Mouse (Mus musculus) activated CD4-positive, CD25-positive, alpha-beta regulatory T cell, adult 4 months (primary cell): ENCODE measurements at regions not wholly inside any gene's neighbourhood (a gene's known extent, or its start where the extent isn't known, plus 50 kb on each side); places are given as distances from the start of the nearest gene placed in this dataset.

ENCODE experiments used
- ATAC-seq: one replicate; pipeline ENCODE4 v1.8.0; 2017

DNA sequence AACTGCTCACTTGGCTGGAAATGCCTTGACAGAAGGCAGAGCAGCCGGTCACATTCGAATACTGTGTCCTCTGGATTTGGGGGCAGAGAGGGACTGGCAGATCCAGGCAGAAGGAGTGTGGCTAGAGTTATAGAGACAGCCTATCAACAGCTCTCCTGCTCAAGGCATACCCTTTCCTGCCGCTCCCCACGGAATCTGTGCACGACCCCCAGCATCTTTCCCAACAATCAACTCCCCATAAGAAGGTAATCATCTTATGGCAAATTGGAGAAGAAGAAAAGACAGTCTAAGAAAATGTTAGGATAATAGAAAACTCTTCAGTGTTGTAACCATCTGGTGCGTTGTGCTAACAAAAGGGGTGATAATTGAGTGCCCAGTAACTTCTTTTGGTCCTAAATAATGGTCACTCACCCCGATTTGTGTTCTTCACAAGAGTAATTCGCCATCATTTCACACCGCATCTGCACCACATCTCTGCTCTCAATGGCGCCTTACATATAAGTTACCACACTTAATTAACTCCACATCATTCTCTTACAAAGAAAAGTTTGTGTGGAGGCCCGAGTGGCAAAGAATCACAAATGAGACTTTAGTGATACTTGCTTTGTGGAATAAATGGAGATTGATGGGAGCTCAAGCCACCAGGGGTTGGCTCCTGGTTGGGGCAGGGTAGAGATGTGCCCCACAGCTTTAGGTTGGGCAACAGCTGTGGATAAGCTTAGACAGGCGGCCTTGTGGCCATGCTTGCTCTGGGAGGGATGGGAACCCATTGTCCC, 551.2 kb upstream of the Btbd3 start:
- ATAC-seq, result no peak

DNA sequence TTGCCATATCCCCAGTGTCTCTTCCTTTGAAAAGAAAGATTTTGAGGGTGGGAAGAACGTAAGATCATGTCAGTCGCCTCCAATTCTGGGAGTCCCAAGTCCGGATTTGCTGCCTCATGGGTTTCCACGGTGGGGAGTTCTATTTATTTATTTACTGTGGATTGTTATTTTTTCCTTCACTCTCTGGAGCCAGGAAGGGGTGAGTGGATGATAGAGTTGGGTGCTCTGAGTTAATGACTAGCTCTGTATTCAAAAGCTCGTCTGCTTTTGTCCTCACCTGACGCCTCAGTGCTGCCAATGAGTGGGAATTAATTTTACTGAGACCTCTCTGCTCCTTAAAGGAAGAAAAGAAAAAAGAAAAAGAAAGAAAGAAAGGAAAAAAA, 551.8 kb upstream of the Btbd3 start:
- no peak for ATAC-seq

DNA sequence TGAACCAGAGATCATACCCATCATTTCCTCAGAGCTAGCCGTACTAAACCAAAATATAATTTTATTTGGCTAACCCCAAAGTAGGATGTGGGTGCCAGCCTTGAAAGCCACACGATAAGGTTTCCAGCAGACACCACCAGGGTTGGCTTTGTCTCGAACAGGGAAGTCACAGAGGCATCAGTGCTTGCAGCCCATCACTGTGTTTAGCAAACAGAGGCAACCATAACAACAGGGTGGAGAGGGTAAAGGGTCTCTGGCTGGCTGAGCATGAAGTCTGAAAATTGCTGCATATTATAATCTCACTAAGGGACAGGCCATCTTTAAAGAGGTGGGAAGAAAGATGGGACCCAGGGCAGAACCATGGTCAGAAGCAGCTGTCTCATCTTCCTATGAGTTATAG, 552.3 kb upstream of the Btbd3 start:
- no peak for ATAC-seq

DNA sequence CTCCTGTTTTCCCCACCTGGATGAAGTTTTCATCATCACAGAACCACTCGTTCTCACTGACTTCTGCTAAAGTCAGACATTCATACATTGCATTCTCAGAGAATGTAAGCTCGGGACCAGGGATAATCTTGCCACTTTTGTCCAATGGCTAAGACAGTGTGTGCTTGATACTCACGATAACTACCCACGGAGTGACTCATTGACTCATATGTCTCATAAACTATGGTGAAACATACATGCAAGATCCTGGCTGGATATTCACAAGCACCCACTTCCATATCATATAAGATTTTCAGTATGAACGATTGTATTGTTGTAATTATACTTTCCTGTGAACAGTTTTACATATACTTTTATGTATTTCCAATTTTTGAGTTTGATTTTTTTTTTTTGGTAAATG, 560.5 kb upstream of the Btbd3 start:
- no peak for ATAC-seq

DNA sequence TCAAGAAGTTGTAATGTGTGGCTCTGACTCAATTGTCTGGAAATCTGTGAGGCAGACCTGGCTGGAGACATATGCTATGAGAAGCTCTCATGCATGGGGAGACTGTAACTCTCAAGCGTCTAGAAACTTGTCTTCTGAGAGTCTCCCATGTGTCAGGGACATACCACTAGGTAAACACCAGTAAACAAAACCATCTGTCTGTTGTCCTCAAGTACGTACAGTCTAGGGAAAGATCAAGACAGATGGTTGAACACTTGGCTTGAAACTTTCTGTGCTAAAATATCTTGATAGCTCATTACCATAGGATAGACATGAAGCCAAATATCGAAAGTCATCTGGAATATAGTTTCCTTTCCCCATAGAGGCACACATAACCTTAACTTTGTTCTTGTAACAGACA, 562.3 kb upstream of the Btbd3 start:
- ATAC-seq, result no peak

DNA sequence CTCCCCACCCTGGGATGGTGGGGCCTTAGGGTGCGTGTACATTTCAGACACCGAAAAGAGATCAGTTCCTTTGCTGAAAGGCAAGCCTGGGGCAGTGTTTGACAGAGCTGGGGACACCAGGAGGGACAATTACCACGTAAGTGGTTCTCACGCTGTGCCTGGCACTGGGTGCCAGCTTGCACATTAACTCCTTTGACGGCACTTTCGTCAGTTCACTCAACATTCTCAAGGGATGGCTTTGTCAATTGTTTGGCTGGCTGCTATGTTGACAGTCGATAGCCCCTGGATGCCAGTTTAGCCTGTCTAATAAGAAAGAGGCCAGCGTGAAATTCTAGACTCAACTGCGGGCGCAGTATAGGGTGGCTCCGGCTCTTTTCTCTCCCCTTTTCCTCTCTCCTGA, 569.2 kb upstream of the Btbd3 start:
- no peak for ATAC-seq

DNA sequence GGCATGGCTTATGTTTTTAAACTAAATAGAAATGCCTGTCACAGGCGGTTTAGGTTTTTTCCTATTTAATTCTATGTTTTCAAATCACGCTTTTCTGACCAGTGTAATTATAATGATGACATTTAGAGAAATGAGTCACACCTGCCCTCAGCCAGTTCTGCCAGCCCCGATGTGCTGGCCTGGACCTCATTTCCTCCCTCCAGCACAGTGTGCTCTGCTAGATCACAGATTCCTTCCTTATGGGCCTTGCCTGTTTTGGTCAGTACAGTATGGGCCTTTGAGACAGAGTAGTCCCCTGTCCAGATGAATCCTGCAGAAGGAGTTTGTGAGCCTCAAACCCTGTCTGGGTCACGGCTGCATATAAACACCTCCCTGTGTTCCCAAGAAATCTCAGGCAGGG, 569.6 kb upstream of the Btbd3 start:
- no peak for ATAC-seq

DNA sequence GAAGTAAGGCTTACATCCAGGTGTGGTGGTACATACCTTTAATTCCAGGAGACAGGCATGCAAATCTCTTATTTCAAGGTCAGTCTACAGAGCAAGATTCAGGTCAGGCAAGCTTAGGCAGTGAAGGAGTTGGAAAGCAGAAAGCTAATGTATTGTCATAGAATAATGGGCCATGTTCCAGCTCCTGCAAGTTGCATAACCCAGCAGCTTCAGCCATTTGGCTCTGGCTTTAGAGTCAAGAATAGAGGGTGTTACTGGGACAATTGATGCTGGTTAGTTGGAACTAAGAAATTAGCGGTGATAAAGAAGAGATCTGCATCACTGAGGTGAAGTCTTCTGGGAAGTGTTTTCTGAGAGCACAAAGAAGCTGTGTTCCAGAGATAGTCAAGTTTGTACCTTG, 565.3 kb upstream of the Jag1 start:
- no peak for ATAC-seq

DNA sequence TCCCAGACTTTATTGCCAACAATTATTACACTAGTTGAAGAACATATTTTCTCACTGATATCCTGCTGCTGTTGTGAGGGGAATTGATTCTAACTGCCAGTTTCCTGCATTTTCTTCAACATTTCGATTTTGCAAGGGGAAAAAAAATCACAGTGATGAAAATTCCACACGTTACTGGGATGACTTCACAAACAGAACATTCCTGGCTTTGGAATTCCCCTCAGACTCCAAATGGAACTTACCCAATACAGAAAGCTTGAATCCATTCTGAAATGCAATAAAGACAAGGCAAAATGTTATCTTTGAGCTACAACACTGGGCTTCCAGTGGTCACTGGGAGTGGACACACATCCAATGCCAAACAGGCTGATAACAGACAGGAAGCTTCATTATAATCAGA, 546.7 kb upstream of the Jag1 start:
- ATAC-seq, result no peak

DNA sequence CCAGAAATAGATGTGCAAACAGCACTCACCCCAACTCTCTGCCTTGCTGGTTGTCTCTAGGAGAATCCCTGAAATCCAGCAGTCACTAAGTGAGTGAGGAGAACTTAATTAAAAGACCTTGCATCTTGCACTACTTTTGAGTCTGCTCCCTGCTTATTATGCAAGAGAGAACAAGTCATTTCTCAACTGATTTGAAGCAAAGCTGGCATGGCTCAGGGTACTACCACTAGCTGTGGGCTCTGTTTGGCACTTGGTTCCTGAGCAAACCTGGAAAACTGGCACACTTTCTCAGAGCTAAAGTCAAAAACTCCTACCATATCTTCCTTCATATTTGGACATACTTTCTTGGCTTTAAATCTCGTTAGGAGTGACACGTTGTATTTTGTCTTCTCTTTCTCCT, 545.8 kb upstream of the Jag1 start:
- no peak for ATAC-seq

DNA sequence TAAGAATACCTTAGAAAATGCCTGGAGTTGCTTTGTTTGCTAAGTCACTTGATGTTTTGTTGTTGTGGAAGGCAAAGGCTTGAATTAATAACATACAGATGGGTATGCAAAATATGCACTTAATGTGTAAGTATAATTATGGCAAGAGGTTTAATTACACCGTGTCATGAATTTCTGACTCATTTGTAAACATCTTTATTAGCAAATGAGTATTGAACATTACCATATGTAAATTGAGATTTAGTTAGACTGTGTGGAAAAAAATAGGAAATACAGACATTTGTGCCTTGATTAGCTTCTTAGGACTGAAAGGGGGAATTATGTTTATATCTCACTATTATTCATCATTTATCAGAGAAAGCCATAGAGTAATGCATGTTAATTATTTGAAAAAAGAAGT, 544.0 kb upstream of the Jag1 start:
- ATAC-seq, result no peak

DNA sequence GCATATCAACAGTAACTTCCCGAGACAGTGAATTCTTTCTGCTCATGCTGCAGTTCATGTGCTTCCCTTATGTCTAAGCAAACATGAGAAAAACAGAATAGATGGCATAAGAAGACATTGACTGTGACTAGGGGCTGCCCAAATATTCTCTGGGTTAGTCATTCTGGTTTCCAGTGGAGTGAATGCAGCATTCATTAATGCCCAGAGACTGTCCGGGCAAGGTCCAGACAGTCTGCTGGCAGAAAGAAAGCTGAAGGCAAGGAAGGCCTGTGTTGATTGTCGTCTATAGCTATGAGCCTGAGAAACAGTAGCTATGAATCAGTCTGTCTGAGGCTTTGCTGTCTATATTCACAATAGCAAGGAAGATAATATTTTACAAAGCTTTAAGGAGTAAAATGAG, 537.9 kb upstream of the Jag1 start:
- no peak for ATAC-seq

DNA sequence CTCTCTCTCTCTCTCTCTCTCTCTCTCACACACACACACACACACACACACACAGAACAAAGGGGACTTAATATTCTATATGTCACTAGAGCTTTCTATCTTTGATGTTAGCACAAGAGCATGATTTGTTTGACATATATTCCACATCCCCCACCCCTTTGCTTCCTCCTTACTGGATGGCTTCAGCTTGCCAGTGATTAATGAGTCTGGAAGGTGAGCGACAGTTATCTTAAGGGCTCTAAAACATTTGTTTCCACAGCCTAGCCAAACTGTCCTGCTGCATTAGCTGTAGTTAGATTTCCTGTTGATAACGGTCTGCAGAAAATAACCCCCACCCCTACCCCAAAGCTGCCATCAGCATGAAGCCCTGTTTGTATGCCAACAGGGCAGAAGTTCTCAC, 527.7 kb upstream of the Jag1 start:
- ATAC-seq, result no peak

DNA sequence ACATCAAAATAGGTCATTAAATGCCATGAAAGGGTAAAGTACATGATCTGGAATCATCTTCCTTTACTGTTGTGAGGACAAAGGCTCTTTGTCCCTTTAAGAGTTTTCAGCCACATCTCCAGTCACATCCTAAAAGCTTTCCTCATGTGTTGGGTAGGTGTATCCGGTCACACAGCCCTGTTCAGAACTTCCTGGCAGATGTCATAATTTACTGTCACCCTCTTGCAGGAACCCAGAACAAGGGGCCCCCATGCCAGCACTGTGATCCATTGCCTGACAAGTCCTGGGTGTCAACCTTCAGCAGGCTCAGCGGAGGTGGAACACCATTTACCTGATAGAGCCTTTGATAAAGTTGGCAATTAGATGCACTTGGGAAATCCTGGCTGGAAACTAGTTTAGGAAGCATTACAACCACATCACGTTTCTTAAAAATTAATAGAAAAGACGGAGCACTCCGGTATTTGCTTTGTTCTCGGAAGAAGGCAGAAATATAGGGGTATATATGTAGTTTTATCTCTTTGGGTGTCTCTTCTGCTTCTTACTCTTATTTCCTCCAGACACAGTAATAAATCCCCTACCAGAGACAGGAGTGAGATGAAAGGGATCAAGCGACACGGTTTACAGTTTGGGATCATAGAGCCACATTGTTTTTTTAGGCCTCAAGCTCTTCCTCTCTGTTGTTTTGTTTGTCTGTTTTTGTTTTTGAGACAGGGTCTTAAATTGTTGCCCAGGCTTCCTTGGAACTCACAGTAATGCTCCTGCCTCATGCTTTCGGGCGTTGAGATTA, 527.0 kb upstream of the Jag1 start:
- no peak for ATAC-seq

DNA sequence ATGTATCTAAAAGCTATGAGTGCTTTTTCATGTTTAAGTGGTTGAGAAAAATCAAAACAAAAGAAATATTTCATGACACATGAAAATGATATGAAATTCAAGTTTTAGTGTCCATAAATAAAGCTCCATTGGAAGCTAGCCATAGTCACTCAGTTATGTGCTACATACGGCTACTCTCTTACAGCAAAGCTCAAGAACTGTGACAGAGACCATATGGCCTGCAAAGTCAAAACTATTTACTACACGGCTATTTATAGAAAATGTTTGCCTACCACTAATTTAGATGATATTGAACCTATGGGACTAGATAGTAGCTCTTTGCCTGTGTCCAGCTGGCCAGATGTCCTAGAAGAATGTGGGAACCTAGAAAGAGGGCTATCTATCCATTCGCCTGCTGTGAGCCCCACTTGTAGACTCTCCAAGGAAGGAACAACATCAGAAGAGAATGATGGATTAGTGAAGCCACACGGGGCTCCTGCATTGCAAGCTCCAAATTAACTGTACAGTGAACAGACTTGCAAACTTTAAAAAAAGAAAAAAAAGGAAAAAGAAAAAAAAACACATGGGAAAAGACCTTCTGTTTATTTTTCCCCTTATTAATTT, 518.7 kb upstream of the Jag1 start:
- ATAC-seq, result no peak

DNA sequence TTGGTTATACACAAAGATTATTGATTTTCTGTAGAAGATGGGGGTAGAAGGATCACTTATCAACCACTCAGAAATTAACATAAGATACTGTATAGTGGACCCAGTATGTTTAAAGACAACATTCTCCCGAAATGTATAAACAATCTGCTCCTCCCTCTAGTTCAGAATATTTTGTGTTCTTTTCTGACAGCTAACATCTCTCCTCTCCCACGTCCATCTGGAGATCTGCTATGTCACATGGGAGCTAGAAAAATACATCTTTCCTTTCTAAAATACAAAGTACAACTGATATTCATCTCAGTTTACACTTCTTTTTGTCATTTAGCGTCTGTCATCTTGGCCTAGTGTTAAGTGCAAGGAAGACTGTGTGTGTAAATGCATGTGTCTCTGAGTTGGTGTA, 500.2 kb upstream of the Jag1 start:
- no peak for ATAC-seq

DNA sequence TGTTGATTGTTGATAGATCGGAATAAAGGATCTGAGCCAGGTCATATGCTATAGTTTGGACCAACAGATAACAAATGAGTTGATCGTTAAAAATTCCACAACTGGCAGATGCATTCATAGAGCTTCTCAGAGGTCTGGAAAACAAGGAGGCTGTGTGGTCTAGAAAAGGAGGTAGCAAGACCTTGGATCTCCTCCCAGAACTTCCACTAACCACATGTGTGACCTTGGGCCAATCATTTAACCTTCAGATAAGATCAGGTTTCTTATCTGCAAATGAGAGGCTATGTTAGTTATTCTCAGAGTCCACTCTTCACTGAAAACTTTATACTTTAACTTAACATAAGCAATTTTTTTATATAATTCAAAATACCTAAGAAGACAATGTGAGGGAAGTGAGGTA, 497.3 kb upstream of the Jag1 start:
- ATAC-seq, result no peak

DNA sequence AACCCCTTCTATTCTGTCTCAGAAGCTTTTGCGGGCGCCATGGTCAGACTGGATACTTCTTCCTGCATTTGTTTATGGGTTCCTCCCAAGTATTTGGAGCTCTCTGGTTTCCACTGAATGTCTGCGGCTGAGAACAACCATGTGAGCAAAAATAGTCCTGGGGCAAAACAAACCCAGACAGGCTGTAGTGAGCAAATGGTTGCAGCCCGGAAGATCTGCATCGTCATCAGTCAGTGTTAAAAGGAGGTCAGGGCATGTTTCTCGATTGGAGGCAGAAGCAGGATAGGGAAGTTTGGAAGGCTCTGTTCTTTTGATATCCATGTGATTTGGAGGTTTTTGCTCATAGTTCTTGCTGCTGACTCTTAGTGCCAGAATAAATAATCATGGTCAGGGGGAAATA, 492.1 kb upstream of the Jag1 start:
- ATAC-seq, result no peak

DNA sequence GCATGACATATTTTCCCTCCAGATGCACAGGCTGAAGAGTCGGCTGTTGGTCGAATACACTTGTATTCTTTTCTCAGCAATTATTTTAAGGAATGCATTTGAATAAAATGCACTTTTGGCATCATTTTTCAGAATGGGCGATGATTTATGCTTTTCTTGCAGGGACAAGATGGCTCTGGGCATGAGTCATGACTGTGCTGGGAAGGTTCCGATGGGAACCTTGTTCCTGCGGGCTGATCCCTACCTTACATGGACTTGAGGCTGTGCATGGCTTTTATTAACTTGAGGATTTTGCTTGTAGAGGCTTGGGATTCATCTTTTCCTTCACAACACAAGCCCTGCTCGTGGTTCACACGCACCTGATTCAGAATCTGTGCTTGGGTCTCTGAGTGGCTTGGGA, 481.7 kb upstream of the Jag1 start:
- ATAC-seq, result no peak

DNA sequence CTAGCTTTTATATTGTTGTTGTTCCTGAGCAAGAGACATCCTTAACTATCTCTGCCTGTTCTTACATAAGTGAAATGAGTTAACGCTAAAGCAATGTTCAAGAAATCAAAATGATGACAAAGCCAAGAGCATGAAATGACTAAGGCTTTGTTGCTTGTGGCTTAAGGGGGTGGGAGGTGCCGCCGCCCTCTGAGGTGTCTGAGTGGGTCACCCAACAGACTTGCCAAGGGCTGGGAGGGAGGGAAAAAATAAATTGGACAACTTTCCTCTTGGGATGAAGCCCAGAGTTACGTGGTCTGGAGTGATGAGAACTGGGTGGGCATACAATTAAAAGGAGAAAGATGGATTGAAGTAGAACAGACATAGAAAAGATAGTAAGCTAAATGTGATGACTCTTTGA, 478.1 kb upstream of the Jag1 start:
- ATAC-seq, result no peak

DNA sequence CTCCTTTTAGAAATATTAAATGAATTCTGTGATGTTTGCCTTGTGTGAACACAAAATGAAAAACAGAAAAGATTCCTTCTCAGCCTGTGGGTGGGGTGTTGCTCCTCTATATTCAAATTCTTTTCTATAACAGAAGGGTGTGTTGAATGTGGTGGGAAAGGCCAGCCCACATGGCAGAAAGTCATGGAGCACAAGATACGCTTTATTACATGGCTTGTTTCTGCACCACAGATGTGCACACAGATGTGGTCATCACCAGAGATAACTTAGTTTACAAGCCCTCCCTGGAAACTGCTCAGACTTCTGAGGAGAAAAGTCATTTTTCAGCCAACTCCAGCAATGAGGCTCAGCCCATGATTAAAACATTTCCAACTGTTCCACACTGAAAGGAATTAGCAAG, 475.1 kb upstream of the Jag1 start:
- no peak for ATAC-seq

DNA sequence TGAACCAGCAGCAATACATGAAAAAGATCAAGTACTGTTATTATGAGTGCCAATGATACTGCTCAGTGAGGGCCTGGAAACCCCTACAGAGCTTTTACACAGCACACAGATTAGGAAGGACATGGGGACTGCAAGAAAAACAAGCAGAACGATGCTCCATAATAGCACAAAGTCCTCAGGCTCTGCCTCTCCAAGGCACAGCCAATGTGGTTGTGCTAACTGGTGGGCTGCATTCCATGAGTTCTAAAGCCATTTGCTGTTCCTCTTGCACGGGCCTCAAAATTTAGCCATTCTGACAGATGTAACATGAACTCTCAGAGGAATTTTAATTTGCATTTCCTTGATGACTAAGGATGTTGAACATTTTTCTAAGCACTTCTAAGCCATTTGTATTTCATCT, 465.0 kb upstream of the Jag1 start:
- ATAC-seq, result no peak

DNA sequence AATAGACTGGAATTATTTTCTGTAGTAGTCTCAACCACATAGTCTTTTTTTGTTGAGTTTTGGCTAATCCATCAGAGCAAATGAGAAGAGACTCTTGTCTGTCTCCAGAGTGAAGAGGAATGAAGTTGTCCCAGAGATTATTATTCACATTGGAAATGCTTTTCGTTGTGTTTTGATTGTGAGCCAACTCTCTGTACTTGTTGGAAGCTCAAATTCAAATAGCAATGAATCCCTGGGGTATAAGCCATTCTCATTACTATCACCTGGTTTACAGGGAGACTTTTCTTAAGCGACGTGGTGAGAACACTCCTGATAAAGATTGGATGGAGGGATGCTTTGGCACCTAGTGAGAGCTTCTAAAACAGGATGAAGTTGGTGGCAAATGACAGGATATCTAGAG, 459.3 kb upstream of the Jag1 start:
- ATAC-seq, result no peak

DNA sequence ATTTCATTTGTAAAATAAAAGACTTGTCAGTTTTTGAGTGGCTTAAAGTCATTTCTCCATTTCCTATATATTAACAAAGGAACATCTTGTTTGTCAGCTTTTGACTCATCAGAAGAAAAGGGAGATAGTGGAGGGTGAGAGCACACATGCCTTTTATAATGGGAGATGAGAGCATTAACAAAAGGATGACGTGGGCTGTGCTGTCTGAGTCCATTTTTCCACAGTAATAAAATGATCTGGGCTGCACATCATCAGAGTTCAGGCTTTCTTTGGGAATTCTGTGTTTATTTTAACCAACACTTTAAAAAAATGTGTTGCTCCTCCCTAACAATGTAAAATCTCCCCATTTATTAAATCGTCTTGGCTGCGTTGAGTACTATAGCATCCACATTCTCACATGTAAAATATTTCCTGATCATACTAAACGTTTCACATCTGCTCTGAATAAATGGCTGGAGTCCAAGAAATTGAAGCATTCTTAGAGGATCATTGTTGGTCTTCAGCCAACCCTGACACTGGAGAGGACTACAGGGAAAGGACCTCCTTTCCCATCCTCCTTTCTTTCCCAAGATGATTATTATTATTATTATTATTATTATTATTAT, 458.5 kb upstream of the Jag1 start:
- ATAC-seq, result no peak
